Mouse (Mus musculus) spleen, adult 2 months (tissue): Measurements from ENCODE around the gene Stat1. TPM values are rescaled to one million over a fixed set of nuclear protein-coding genes. Genes with fewer than 3 reads are reported as not detected.

Experiments used
- DNase-seq, 2 experiments: peaks; one replicate each; pipeline versions ENCODE4 v3.0.0 to v3.0.0-alpha.2; 2012 to 2021; ENCODE audit warnings: low spot score in 2 of 2, low read depth in 1 of 2
- H3K27ac ChIP-seq: fragments of 200-500 bp; 2 replicates; pipeline ENCODE4 v1.5.1; 2012; ENCODE audit warnings: low read length, inconsistent platforms; ENCODE audit not compliant: insufficient read depth
- H3K27me3 ChIP-seq: fragments of 200-500 bp; 2 replicates; pipeline ENCODE4 v1.6.1; 2012; ENCODE audit warnings: mild to moderate bottlenecking, moderate library complexity, low read length, inconsistent platforms; ENCODE audit not compliant: control insufficient read depth, insufficient read depth
- H3K36me3 ChIP-seq: fragments of 200-500 bp; 2 replicates; pipeline ENCODE4 v1.6.1; 2012; ENCODE audit warnings: mild to moderate bottlenecking, low read length, inconsistent platforms; ENCODE audit not compliant: control insufficient read depth, insufficient read depth
- H3K4me1 ChIP-seq: fragments of 200-500 bp; 2 replicates; pipeline ENCODE4 v1.6.1; 2011; ENCODE audit warnings: inconsistent platforms; ENCODE audit not compliant: control insufficient read depth, insufficient read depth, insufficient read length
- H3K4me3 ChIP-seq: fragments of 200-500 bp; 2 replicates; pipeline ENCODE4 v1.5.1; 2011; ENCODE audit warnings: mild to moderate bottlenecking, inconsistent platforms; ENCODE audit not compliant: insufficient read depth, insufficient read length; ENCODE audit errors: extremely low read depth
- CTCF ChIP-seq: fragments of 200-500 bp; IDR thresholded peaks from 2 replicates; pipeline ENCODE4 v1.5.1; 2011; ENCODE audit warnings: mild to moderate bottlenecking, inconsistent platforms; ENCODE audit not compliant: insufficient read depth, insufficient read length, insufficient replicate concordance; ENCODE audit errors: extremely low read depth
- POLR2A ChIP-seq: fragments of 200-500 bp; IDR thresholded peaks from 2 replicates; pipeline ENCODE4 v1.6.1; 2011; ENCODE audit warnings: low read depth, low read length, inconsistent platforms
- WGBS: fragments of 180-500 bp; shearing (Covaris S2); methylation state at CpG from one replicate; pipeline ENCODE4 v1.1.7; 2018; 5-methylcytosine and 5-hydroxymethylcytosine counted together
- polyA plus RNA-seq: library from polyadenylated mRNA; depleted of rRNA; stranded (reverse); fragments of >200 nt; gene quantifications from 2 replicates; pipeline ENCODE4 v1.2.3, GENCODE M21; 2012; rRNA removed

The Stat1 gene
- polyA plus RNA-seq, 1 experiment: 95.0 TPM

GRCm38 (mm10) chr1:52179939-52180568, 60.8 kb downstream of the Stat1 start:
- H3K4me1 ChIP-seq: no peaks in the 10 kb centered on the region
- H3K27ac ChIP-seq: no peak overlapping the region
- no peaks in the 10 kb centered on the region for H3K36me3 ChIP-seq
- no peak for DNase-seq
- H3K27me3 ChIP-seq: no peaks in the 10 kb centered on the region
- no peak overlapping the region for H3K4me3 ChIP-seq
- whole genome bisulfite sequencing: 93% methylated on average over 9 of the region's 9 CpGs
- TF ChIP-seq POLR2A: no peak
- no peak for TF ChIP-seq CTCF

GRCm38 (mm10) chr1:52181994-52182393, 62.8 kb downstream of the Stat1 start:
- H3K4me3 ChIP-seq: no peak overlapping the region
- no peaks in the 10 kb centered on the region for H3K27me3 ChIP-seq
- TF ChIP-seq CTCF (no peak), POLR2A (no peak)
- no peak overlapping the region for H3K27ac ChIP-seq
- H3K36me3 ChIP-seq: no peaks in the 10 kb centered on the region
- DNase-seq: no peak
- H3K4me1 ChIP-seq: no peaks in the 10 kb centered on the region

DNA sequence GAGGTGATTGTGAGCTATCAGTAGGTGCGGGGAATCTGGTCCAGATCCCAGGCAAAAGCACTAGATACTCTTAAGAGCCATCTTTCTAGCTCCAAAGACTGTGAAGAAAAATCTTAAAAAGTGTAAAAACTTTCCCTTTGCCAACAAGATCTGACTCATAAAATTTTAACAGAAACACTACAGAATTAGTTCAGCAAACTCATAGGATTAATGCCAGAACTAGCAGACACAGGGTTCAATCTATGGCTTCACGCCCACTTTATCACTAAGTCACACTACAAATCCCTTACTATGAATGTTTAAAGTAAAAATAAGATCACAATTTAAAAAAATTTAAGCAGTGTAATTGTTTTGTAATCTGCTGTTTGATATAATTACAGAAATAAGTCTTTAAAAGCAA, 63.8 kb downstream of the Stat1 start:
- Histone ChIP-seq H3K27me3 (no peaks in the 10 kb centered on the region), H3K4me3 (no peak overlapping the region), H3K4me1 (no peaks in the 10 kb centered on the region), H3K36me3 (peaks cover 2% of the 10 kb centered on the region), H3K27ac (no peak overlapping the region)
- 89% methylated on average over 2 of the region's 2 CpGs for WGBS
- TF ChIP-seq CTCF (no peak), POLR2A (no peak)
- no peak for DNase-seq

Other genes starting within 250 kb of the Stat1 start
- 1.0 and 1.5 TPM in 2 replicates for gene Myo1b, start 203.4 kb upstream of the Stat1 start, polyA plus RNA-seq
- gene Stat4, start 132.3 kb upstream of the Stat1 start, polyA plus RNA-seq: 5.1 and 6.0 TPM in 2 replicates
- gene Gls, start 113.8 kb downstream of the Stat1 start, polyA plus RNA-seq: 9.8 and 11.2 TPM in 2 replicates